Mouse (Mus musculus): ENCODE results near the gene Ralgps1. TPM values are rescaled to one million over a fixed set of nuclear protein-coding genes. Genes with fewer than 3 reads are reported as not detected.

Gene Ralgps1
- polyA plus RNA-seq, 1 experiment from 2014 or later: 8.0 TPM

GRCm38 (mm10) chr2:33221339-33221900 is 149.9 kb downstream of the Ralgps1 start:
- H3K9ac ChIP-seq (ENCODE audit: low read length): no peak overlapping the region
- no peak overlapping the region for H3K4me2 ChIP-seq (ENCODE audit: low read depth, low read length)
- no peak for ATAC-seq (ENCODE audit: insufficient read depth, low FRiP score)
- no peaks in the 10 kb centered on the region for H3K9me3 ChIP-seq (replicated peaks; ENCODE audit: control insufficient read depth, low read length)
- WGBS: 83% methylated on average over 11 of the region's 11 CpGs
- H3K36me3 ChIP-seq (ENCODE audit: control insufficient read depth, insufficient read depth, low read length): no peaks in the 10 kb centered on the region
- H3K4me1 ChIP-seq (ENCODE audit: control insufficient read depth, insufficient read depth, low read length): peaks cover 30% of the 10 kb centered on the region
- no peak overlapping the region for H3K4me3 ChIP-seq (replicated peaks; ENCODE audit: low read length)
- H3K27ac ChIP-seq (ENCODE audit: low read length): no peak overlapping the region
- no peaks in the 10 kb centered on the region for H3K27me3 ChIP-seq (ENCODE audit: control insufficient read depth, insufficient read depth, low read length)

- Histone ChIP-seq H3K36me3 (ENCODE audit: control insufficient read depth, insufficient read depth, low read length) (no peaks in the 10 kb centered on the region), H3K9me3 (replicated peaks; ENCODE audit: control insufficient read depth, low read length) (no peaks in the 10 kb centered on the region), H3K9ac (ENCODE audit: low read length) (no peak overlapping the region; the same call in 1 of the 2 replicates), H3K4me3 (replicated peaks; ENCODE audit: low read length) (no peak overlapping the region), H3K4me1 (ENCODE audit: control insufficient read depth, insufficient read depth, low read length) (peaks cover 34% of the 10 kb centered on the region), H3K4me2 (ENCODE audit: low read depth, low read length) (no peak overlapping the region), H3K27me3 (ENCODE audit: control insufficient read depth, insufficient read depth, low read length) (no peaks in the 10 kb centered on the region), H3K27ac (ENCODE audit: low read length) (no peak overlapping the region)
- ATAC-seq (ENCODE audit: insufficient read depth, low FRiP score): no peak
- WGBS: 89% methylated on average over 10 of the region's 10 CpGs
These were observed 150.5 kb downstream of the Ralgps1 start for GRCm38 (mm10) chr2:33220674-33221338.

DNA sequence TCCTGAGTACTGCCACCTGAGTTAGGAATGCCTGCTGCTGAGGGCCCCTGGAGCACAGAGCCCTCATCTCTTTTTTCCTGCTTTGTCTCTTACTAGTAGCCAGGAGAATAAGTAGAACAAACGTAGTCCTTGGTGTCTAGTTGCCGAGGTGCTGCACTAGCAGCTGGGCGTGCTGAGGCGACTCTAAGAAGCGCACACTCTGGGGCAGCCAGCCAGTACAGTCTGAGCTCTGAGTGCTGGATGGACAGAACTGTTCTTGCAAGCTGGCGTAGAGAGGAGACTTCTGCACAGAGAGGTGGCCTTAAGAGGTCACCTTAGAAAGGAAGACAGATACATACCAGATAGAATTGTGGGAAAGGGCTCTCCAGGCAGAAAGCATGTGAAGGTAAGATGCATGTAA is 151.0 kb downstream of the Ralgps1 start:
- Histone ChIP-seq H3K36me3 (ENCODE audit: control insufficient read depth, insufficient read depth, low read length) (no peaks in the 10 kb centered on the region), H3K27me3 (ENCODE audit: control insufficient read depth, insufficient read depth, low read length) (no peaks in the 10 kb centered on the region), H3K4me3 (replicated peaks; ENCODE audit: low read length) (no peak overlapping the region), H3K9ac (ENCODE audit: low read length) (no peak overlapping the region; the same call in 1 of the 2 replicates), H3K9me3 (replicated peaks; ENCODE audit: control insufficient read depth, low read length) (no peaks in the 10 kb centered on the region), H3K4me1 (ENCODE audit: control insufficient read depth, insufficient read depth, low read length) (peaks cover 38% of the 10 kb centered on the region), H3K4me2 (ENCODE audit: low read depth, low read length) (no peak overlapping the region), H3K27ac (ENCODE audit: low read length) (no peak overlapping the region)
- no peak for ATAC-seq (ENCODE audit: insufficient read depth, low FRiP score)
- 69% methylated on average over 6 of the region's 6 CpGs for WGBS

DNA sequence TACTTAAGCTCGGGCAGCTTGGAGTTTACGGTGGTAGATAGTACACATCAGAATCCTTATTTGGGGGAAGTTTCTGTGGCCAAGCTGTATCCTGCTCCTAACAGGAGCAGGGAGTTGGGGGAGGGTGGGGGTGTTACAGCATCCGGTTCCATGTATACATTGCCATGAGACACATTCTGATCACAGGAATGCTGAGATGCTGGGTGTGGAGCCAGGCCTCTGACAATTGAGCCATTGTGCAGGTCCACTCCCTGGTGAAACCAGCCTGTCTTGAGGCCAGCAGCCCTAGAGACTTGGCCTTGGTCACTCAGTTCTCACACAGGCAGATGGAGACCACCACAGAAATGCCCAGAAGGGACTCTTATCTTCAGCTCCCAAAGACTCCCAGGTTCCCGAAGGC is 151.6 kb downstream of the Ralgps1 start:
- H3K36me3 ChIP-seq (ENCODE audit: control insufficient read depth, insufficient read depth, low read length): no peaks in the 10 kb centered on the region
- H3K4me2 ChIP-seq (ENCODE audit: low read depth, low read length): no peak overlapping the region; the same call in 1 of the 2 replicates
- H3K9ac ChIP-seq (ENCODE audit: low read length): no peak overlapping the region
- no peak for ATAC-seq (ENCODE audit: insufficient read depth, low FRiP score)
- no peak overlapping the region for H3K4me3 ChIP-seq (replicated peaks; ENCODE audit: low read length)
- H3K27me3 ChIP-seq (ENCODE audit: control insufficient read depth, insufficient read depth, low read length): no peaks in the 10 kb centered on the region
- peaks cover 44% of the 10 kb centered on the region for H3K4me1 ChIP-seq (ENCODE audit: control insufficient read depth, insufficient read depth, low read length)
- WGBS: 59% methylated on average over 4 of the region's 4 CpGs
- H3K27ac ChIP-seq (ENCODE audit: low read length): no peak overlapping the region
- no peaks in the 10 kb centered on the region for H3K9me3 ChIP-seq (replicated peaks; ENCODE audit: control insufficient read depth, low read length)

DNA sequence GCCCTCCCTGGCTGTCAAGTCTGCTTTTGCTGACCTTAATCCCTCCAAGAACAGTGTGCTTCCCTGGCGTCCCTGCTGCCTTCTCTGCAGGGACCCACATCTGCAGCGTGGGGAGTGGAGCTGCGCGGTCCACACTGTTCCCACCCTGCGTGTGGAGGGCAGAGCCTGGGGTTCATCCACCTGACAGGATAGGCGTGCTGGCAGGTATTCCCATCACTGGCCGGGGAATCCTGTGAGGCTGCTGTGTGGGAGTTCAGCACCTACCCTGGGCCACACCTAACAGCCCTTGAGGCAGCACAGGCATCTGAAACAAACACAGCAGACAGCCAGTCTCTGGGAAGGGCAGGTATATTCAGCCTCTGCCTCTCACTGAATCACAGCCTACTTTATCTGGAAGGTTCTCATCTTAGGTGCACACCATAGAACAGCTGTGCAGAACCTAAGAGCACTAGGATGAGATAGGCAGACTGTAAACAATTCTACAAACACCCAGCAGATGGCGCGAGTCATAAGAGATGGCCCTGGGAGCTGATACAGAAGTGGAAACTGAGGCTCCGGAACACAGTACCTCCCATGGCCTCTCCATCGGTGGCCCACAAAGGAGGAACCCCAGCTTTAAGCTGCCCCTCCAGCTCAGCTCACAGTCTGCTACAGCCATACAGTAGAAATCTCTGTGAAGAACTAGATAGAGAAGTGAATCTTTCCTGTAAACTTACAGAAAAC is 152.2 kb downstream of the Ralgps1 start:
- H3K4me3 ChIP-seq (replicated peaks; ENCODE audit: low read length): no peak overlapping the region
- H3K4me2 ChIP-seq (ENCODE audit: low read depth, low read length): peak overlapping the region; percentile 11; the same call in 1 of the 2 replicates
- H3K36me3 ChIP-seq (ENCODE audit: control insufficient read depth, insufficient read depth, low read length): no peaks in the 10 kb centered on the region
- H3K27me3 ChIP-seq (ENCODE audit: control insufficient read depth, insufficient read depth, low read length): no peaks in the 10 kb centered on the region
- no peak overlapping the region for H3K27ac ChIP-seq (ENCODE audit: low read length)
- 65% methylated on average over 11 of the region's 11 CpGs for WGBS
- H3K4me1 ChIP-seq (ENCODE audit: control insufficient read depth, insufficient read depth, low read length): peaks cover 43% of the 10 kb centered on the region
- H3K9ac ChIP-seq (ENCODE audit: low read length): no peak overlapping the region
- H3K9me3 ChIP-seq (replicated peaks; ENCODE audit: control insufficient read depth, low read length): no peaks in the 10 kb centered on the region
- ATAC-seq (ENCODE audit: insufficient read depth, low FRiP score): no peak

DNA sequence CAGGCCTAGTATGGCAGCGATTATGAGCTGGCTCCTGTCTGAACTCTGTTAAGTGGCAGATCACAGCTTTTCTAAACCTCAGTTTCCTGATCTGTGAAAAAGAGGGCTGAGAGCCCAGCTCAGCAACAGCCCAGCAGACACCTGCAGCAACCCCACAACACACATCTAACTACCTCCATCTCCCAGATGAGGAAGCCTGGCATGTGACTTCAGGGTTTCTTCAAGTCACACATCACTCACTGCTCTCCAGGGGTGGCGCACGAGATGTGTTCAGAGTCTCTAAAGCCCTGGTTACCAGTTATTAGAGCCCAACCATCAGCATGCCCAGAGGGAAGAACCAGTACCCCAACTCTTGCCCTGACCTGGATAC is 153.9 kb downstream of the Ralgps1 start:
- WGBS: 55% methylated on average over 3 of the region's 3 CpGs
- H3K36me3 ChIP-seq (ENCODE audit: control insufficient read depth, insufficient read depth, low read length): no peaks in the 10 kb centered on the region
- no peak overlapping the region; the same call in 1 of the 2 replicates for H3K27ac ChIP-seq (ENCODE audit: low read length)
- peaks cover 38% of the 10 kb centered on the region for H3K4me1 ChIP-seq (ENCODE audit: control insufficient read depth, insufficient read depth, low read length)
- H3K9ac ChIP-seq (ENCODE audit: low read length): peak overlapping the region; percentile 78
- peak overlapping the region; percentile 71 for H3K4me2 ChIP-seq (ENCODE audit: low read depth, low read length)
- no peaks in the 10 kb centered on the region for H3K9me3 ChIP-seq (replicated peaks; ENCODE audit: control insufficient read depth, low read length)
- H3K4me3 ChIP-seq (replicated peaks; ENCODE audit: low read length): peak overlapping the region; percentile 61
- no peaks in the 10 kb centered on the region for H3K27me3 ChIP-seq (ENCODE audit: control insufficient read depth, insufficient read depth, low read length)
- ATAC-seq (ENCODE audit: insufficient read depth, low FRiP score): no peak

DNA sequence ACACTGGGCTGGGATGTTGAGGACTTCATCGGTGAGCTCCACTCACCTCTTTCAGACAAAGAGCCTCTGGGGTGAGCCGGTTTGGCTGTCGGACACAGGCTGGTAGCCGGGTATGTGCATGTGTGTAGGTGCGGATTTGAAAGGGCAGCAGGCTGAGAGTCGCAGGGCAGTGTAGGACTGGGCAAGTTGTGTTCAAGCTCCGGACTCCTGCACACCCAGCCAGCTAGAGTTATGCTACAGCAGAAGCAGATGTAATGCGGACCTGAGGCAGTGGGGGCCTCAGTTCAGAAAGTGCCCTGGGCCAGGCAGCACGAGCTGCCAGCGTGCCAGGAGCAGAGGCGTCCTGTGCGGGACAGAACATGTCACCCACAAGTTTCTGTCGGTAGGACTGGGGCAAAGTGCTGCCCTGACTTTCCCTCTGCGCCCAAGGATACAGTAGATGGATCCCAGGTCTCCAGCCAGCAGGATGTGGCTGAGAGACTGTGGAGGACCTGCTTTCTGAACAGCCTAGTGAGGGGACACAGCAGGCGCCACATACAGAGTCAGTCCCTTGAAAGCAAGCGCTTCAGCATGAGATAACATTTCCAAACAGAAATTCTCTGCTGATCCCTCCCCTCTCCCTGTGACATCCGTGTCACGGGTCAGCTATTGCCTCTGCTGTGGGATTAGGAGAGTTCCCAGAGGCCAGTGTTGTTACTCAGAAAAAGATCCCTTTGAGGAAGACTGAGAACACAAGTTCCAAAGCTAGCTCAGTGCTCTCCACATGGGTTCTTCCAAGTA is 154.5 kb downstream of the Ralgps1 start:
- H3K4me1 ChIP-seq (ENCODE audit: control insufficient read depth, insufficient read depth, low read length): peaks cover 38% of the 10 kb centered on the region
- H3K36me3 ChIP-seq (ENCODE audit: control insufficient read depth, insufficient read depth, low read length): no peaks in the 10 kb centered on the region
- no peaks in the 10 kb centered on the region for H3K27me3 ChIP-seq (ENCODE audit: control insufficient read depth, insufficient read depth, low read length)
- H3K4me3 ChIP-seq (replicated peaks; ENCODE audit: low read length): peak overlapping the region; percentile 61
- H3K27ac ChIP-seq (ENCODE audit: low read length): peak overlapping the region; percentile 91
- H3K9ac ChIP-seq (ENCODE audit: low read length): peak overlapping the region; percentile 78
- WGBS: 14% methylated on average over 18 of the region's 18 CpGs
- no peak for ATAC-seq (ENCODE audit: insufficient read depth, low FRiP score)
- no peaks in the 10 kb centered on the region for H3K9me3 ChIP-seq (replicated peaks; ENCODE audit: control insufficient read depth, low read length)
- H3K4me2 ChIP-seq (ENCODE audit: low read depth, low read length): peak overlapping the region; percentile 71

- WGBS: under 1% methylated on average over 22 of the region's 22 CpGs
- H3K36me3 ChIP-seq (ENCODE audit: control insufficient read depth, insufficient read depth, low read length): no peaks in the 10 kb centered on the region
- peak within 1 kb of the TSS; percentile 61 for H3K4me3 ChIP-seq (replicated peaks; ENCODE audit: low read length)
- H3K27me3 ChIP-seq (ENCODE audit: control insufficient read depth, insufficient read depth, low read length): no peaks in the 10 kb centered on the region
- H3K27ac ChIP-seq (ENCODE audit: low read length): peak within 1 kb of the TSS; percentile 91
- peak within 1 kb of the TSS; percentile 78 for H3K9ac ChIP-seq (ENCODE audit: low read length)
- peak; percentile 96 for ATAC-seq (ENCODE audit: insufficient read depth, low FRiP score)
- H3K4me1 ChIP-seq (ENCODE audit: control insufficient read depth, insufficient read depth, low read length): peaks cover 38% of the 10 kb centered on the region
- no peaks in the 10 kb centered on the region for H3K9me3 ChIP-seq (replicated peaks; ENCODE audit: control insufficient read depth, low read length)
- H3K4me2 ChIP-seq (ENCODE audit: low read depth, low read length): peak within 1 kb of the TSS; percentile 71
These were observed 155.4 kb downstream of the Ralgps1 start, which contains the start of gene Angptl2 for GRCm38 (mm10) chr2:33215700-33216509. Gene Angptl2 (plus strand): TSS chr2:33216069.
